Mouse (Mus musculus): ENCODE data around the gene AI661453.

GRCm38 (mm10) chr17:47408558-47408898 is 27.9 kb upstream of the AI661453 start:
- TF ChIP-seq POLR2A (IDR thresholded peaks at IDR 0.05; ENCODE audit: low read depth, low read length) (no peak), EP300 (IDR thresholded peaks at IDR 0.05; ENCODE audit: low read length) (no peak), POLR2AphosphoS2 (IDR thresholded peaks at IDR 0.05; ENCODE audit: low read depth, low read length) (no peak), TCF12 (IDR thresholded peaks at IDR 0.05; ENCODE audit: low read depth, low read length) (no peak), SIN3A (IDR thresholded peaks at IDR 0.05; ENCODE audit: low read length) (no peak), USF1 (IDR thresholded peaks at IDR 0.05; ENCODE audit: low read depth, low read length) (no peak), KAT2A (IDR thresholded peaks at IDR 0.05; ENCODE audit: insufficient replicate concordance, low read length) (no peak), MAFK (IDR thresholded peaks at IDR 0.05; ENCODE audit: insufficient replicate concordance, low read length) (no peak), CHD2 (IDR thresholded peaks at IDR 0.05; ENCODE audit: low read length) (no peak), CTCF (conservative IDR thresholded peaks at IDR 0.05 in 1 of 2, IDR thresholded peaks at IDR 0.05 in 1 of 2; ENCODE audit: low read depth in 2 of 2, low read length in 2 of 2) (peak; percentile 72 to 79)

All from CH12.LX (cell line).